Mouse (Mus musculus) kidney, embryonic 14.5 days (tissue): ENCODE data around the gene Klf5. TPM values are rescaled to one million over a fixed set of nuclear protein-coding genes. Genes with fewer than 3 reads are reported as not detected.

Experiments
- ATAC-seq: fragments of 200-750 bp; cut with Nextera tagmentation; 2 replicates; pipeline ENCODE4 v1.8.0; 2017; ENCODE audit warnings: moderate number of reproducible peaks, mild to moderate bottlenecking, moderate TSS enrichment, moderate library complexity; ENCODE audit not compliant: low FRiP score, low TSS enrichment
- H3K27ac ChIP-seq: fragments of 300-500 bp; sonication (generic); 2 replicates; pipeline ENCODE4 v1.5.1; 2014; ENCODE audit warnings: low read depth, mild to moderate bottlenecking, low read length, moderate library complexity, mixed read lengths
- H3K27me3 ChIP-seq: fragments of 300-500 bp; sonication (generic); 2 replicates; pipeline ENCODE4 v1.6.1; 2014; ENCODE audit warnings: mild to moderate bottlenecking, low read length; ENCODE audit not compliant: control insufficient read depth, insufficient read depth
- H3K36me3 ChIP-seq: fragments of 300-500 bp; sonication (generic); 2 replicates; pipeline ENCODE4 v1.6.1; 2014; ENCODE audit warnings: low read length, mixed read lengths; ENCODE audit not compliant: control insufficient read depth, insufficient read depth
- H3K4me1 ChIP-seq: fragments of 300-500 bp; sonication (generic); 2 replicates; pipeline ENCODE4 v1.6.1; 2014; ENCODE audit warnings: low read length, mixed read lengths; ENCODE audit not compliant: control insufficient read depth, insufficient read depth
- H3K4me2 ChIP-seq: fragments of 300-500 bp; sonication (generic); replicated peaks from 2 replicates; pipeline ENCODE4 v1.6.1; 2014; ENCODE audit warnings: low read depth, mild to moderate bottlenecking, low read length
- H3K4me3 ChIP-seq: fragments of 300-500 bp; sonication (generic); 2 replicates; pipeline ENCODE4 v1.5.1; 2014; ENCODE audit warnings: mild to moderate bottlenecking, low read length
- H3K9ac ChIP-seq: fragments of 300-500 bp; sonication (generic); 2 replicates; pipeline ENCODE4 v1.6.1; 2014; ENCODE audit warnings: low read depth, mild to moderate bottlenecking, low read length, moderate library complexity
- H3K9me3 ChIP-seq: fragments of 300-500 bp; sonication (generic); 2 replicates; pipeline ENCODE4 v1.6.1; 2016; ENCODE audit warnings: low read length; ENCODE audit not compliant: control insufficient read depth
- WGBS: fragments of 180-500 bp; shearing (Covaris S2); extraction: QIAGEN DNeasy Blood & Tissue Kit; methylation state at CpG from one replicate; pipeline ENCODE4 v1.1.7; 2014; 5-methylcytosine and 5-hydroxymethylcytosine counted together
- polyA plus RNA-seq: library from polyadenylated mRNA; unstranded; fragments of >200 nt; fragmentation: Nextera tagmentation; extraction: Ambion mirVana; gene quantifications from 2 replicates; pipeline ENCODE4 v1.2.1, GENCODE M21; 2014

The Klf5 gene
- polyA plus RNA-seq, 1 experiment from 2014 or later, result 10.7 TPM

DNA sequence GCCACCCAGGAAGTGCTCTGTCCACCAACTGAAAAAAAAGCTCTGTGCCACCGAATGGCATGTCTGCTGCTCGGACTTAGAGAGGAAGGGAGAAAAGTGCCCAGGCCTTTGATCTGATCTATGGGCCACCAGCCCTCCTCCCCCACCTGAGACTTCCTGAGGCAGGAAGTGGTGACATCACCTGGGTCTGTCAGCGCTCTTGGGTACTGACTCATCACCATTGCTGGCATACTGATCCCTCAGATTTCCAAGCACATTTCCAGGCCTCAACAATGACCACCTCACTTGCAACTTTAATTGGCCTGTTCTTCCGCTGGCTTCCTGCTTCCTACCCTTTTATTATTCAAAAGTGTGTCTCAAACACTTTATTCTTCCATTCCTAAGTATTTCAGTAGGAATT lies 26.0 kb downstream of the Klf5 start:
- Histone ChIP-seq H3K4me2 (no peak overlapping the region), H3K9ac (no peak overlapping the region), H3K4me1 (no peaks in the 10 kb centered on the region), H3K9me3 (no peaks in the 10 kb centered on the region), H3K4me3 (no peak overlapping the region), H3K27me3 (no peaks in the 10 kb centered on the region), H3K27ac (no peak overlapping the region), H3K36me3 (no peaks in the 10 kb centered on the region)
- 55% methylated on average over 4 of the region's 4 CpGs for WGBS
- no peak for ATAC-seq

- Histone ChIP-seq H3K9ac (no peak overlapping the region), H3K36me3 (no peaks in the 10 kb centered on the region), H3K9me3 (no peaks in the 10 kb centered on the region), H3K4me2 (no peak overlapping the region), H3K4me3 (no peak overlapping the region), H3K27me3 (no peaks in the 10 kb centered on the region), H3K27ac (no peak overlapping the region), H3K4me1 (no peaks in the 10 kb centered on the region)
- no peak for ATAC-seq
- WGBS, result 83% methylated on average over 12 of the region's 12 CpGs
These were observed 27.3 kb downstream of the Klf5 start for GRCm38 (mm10) chr14:99325597-99326472.

DNA sequence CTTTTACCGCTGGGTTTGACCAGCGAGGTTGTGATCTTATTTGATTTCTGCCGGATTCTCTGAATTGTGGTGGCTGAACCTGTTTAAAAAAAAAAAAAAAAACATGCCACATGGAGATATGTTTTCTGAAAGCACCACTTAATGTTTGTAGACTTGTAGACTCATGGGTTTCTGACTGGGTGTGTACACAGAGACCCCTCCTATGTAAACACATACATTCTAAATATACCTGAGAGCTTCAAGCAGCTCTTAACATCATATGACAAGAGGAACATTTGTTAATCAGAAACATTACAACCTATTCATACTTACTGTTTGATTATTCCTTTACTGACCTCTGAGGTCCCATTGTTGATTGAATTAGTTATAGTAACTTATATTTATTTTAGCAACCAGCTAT lies 38.1 kb downstream of the Klf5 start:
- WGBS, result 81% methylated on average over 3 of the region's 3 CpGs
- no peak for ATAC-seq
- no peaks in the 10 kb centered on the region for H3K4me1 ChIP-seq
- H3K36me3 ChIP-seq, result no peaks in the 10 kb centered on the region
- H3K4me2 ChIP-seq, result no peak overlapping the region
- H3K9me3 ChIP-seq, result no peaks in the 10 kb centered on the region
- H3K27ac ChIP-seq, result no peak overlapping the region
- no peak overlapping the region for H3K9ac ChIP-seq
- H3K4me3 ChIP-seq, result no peak overlapping the region
- no peaks in the 10 kb centered on the region for H3K27me3 ChIP-seq

DNA sequence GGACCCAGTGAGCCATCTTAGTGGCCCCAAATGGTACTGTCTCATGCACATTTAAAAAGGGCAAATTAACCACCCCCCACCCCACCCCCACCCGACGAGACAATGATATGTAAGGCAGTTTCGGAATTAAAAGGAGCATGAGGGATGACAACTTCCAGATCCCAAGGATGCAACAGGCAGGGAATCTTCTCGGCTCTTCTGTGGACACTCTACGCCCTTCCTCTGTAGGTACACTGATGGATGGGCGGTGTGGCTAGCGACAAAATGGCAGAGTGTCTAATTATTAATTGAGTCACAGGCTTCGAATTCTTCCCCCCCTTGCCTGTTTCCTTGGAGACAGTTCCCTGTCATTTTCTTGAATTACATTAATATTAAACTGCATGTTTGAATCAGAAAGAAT lies 40.5 kb downstream of the Klf5 start:
- H3K27ac ChIP-seq, result no peak overlapping the region
- H3K27me3 ChIP-seq, result no peaks in the 10 kb centered on the region
- H3K4me2 ChIP-seq, result no peak overlapping the region
- no peaks in the 10 kb centered on the region for H3K36me3 ChIP-seq
- H3K9ac ChIP-seq, result no peak overlapping the region
- H3K9me3 ChIP-seq, result no peaks in the 10 kb centered on the region
- 61% methylated on average over 8 of the region's 8 CpGs for WGBS
- ATAC-seq, result no peak
- no peak overlapping the region for H3K4me3 ChIP-seq
- no peaks in the 10 kb centered on the region for H3K4me1 ChIP-seq

DNA sequence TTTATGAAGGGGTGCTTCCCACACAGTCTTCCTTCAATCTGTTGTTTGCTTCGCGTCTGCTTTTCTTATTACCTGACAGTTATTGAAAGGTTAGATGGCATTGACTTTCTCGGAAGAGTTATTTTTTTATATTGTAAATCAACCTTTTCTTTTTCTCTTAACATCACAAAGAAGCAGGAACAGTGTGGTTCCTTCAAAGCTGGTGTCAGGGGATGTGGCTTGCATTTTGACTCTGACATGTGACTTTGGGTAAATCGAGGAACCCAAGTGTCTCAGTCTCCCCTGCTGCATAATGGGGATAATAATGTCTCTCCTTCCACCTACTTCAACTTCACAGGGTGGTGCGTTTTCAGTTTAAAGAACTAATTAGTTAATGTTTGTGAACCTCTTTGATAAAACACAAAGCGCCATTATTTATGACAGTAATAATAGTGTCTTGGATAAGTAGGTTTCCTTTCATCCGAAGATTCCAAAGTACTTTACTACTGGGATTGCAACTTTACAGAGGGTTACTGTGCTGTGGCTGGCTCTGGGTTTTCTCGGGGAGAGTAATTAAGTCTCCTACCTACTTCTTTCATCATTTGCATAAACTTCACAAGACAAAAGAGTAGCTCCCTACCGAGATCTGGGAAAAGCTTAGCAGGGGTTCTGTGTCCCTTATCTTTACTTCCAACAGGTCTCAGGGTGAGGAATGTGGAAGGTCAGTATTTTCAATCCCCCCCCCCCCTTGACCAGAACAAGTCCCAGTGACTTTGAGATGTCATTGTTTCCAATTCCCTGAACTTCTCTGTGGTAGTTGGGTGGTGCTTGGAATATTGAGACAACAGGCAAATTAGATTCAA lies 41.4 kb downstream of the Klf5 start:
- no peak for ATAC-seq
- Histone ChIP-seq H3K36me3 (no peaks in the 10 kb centered on the region), H3K4me1 (no peaks in the 10 kb centered on the region), H3K4me2 (no peak overlapping the region), H3K27me3 (no peaks in the 10 kb centered on the region), H3K27ac (no peak overlapping the region), H3K9ac (no peak overlapping the region), H3K9me3 (no peaks in the 10 kb centered on the region), H3K4me3 (no peak overlapping the region)
- WGBS, result 6% methylated on average over 9 of the region's 9 CpGs

GRCm38 (mm10) chr14:99340703-99341102 lies 42.2 kb downstream of the Klf5 start:
- no peak for ATAC-seq
- Histone ChIP-seq H3K4me3 (no peak overlapping the region), H3K36me3 (no peaks in the 10 kb centered on the region), H3K9ac (no peak overlapping the region), H3K9me3 (no peaks in the 10 kb centered on the region), H3K27ac (no peak overlapping the region), H3K4me2 (no peak overlapping the region), H3K27me3 (no peaks in the 10 kb centered on the region), H3K4me1 (no peaks in the 10 kb centered on the region)
- 73% methylated on average over 1 of the region's 1 CpGs for WGBS

GRCm38 (mm10) chr14:99348175-99348764 lies 49.8 kb downstream of the Klf5 start:
- WGBS, result 62% methylated on average over 13 of the region's 13 CpGs
- no peak for ATAC-seq
- Histone ChIP-seq H3K4me2 (no peak overlapping the region), H3K27me3 (no peaks in the 10 kb centered on the region), H3K9ac (no peak overlapping the region), H3K9me3 (no peaks in the 10 kb centered on the region), H3K4me1 (no peaks in the 10 kb centered on the region), H3K4me3 (no peak overlapping the region), H3K36me3 (no peaks in the 10 kb centered on the region), H3K27ac (no peak overlapping the region)

- Histone ChIP-seq H3K9me3 (no peaks in the 10 kb centered on the region), H3K27ac (no peak overlapping the region), H3K4me1 (no peaks in the 10 kb centered on the region), H3K4me3 (no peak overlapping the region), H3K4me2 (no peak overlapping the region), H3K27me3 (no peaks in the 10 kb centered on the region), H3K9ac (no peak overlapping the region), H3K36me3 (no peaks in the 10 kb centered on the region)
- ATAC-seq, result no peak
- 70% methylated on average over 6 of the region's 6 CpGs for WGBS
These were observed 51.1 kb downstream of the Klf5 start for GRCm38 (mm10) chr14:99349606-99350005.

DNA sequence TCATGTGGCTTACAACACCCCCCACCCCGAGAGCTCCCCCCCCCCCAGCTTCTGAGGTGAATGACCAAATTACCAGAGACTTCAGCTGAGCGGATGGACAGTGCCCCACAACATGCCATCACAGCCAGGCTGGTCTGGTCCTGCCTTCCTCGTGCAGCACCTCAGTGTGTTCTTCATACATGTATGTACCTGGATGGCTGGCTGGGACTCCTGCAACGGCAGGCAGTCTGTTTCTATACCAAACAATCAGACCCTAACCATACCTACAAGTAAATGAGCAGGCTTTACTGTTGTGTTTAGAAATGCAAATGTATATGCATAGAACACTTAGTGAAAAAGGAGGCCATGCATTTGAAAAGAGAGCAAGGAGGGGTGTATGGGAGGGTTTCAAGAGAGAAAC lies 54.5 kb downstream of the Klf5 start:
- no peak overlapping the region for H3K4me2 ChIP-seq
- no peak for ATAC-seq

More for the DNA sequence above, 54.5 kb downstream of the Klf5 start:
- Histone ChIP-seq H3K9ac (no peak overlapping the region), H3K9me3 (no peaks in the 10 kb centered on the region), H3K27ac (no peak overlapping the region), H3K4me3 (no peak overlapping the region), H3K36me3 (no peaks in the 10 kb centered on the region), H3K4me1 (no peaks in the 10 kb centered on the region), H3K27me3 (no peaks in the 10 kb centered on the region)
- WGBS, result 53% methylated on average over 4 of the region's 4 CpGs
